Mouse (Mus musculus) MEL (cell line): ENCODE results near the gene Gosr2. TPM values are rescaled to one million over a fixed set of nuclear protein-coding genes. Genes with fewer than 3 reads are reported as not detected.

Source experiments
- DNase-seq: peaks from one replicate; pipeline ENCODE4 v3.0.0; 2011; ENCODE audit warnings: low read depth, low spot score
- H3K27ac ChIP-seq: 2 replicates; pipeline ENCODE4 v1.5.1; 2012; ENCODE audit warnings: low read depth, mild to moderate bottlenecking, control low read depth, low read length, moderate library complexity; ENCODE audit not compliant: control insufficient read depth
- H3K27me3 ChIP-seq, 2 experiments: fragments of 150-350 bp in 1 of 2; sonication (generic) in 1 of 2; 2 replicates each; pipeline ENCODE4 v1.6.1; 2012; ENCODE audit warnings: low read length in 2 of 2, mild to moderate bottlenecking in 2 of 2, improper control_type of control experiment in 1 of 2, moderate library complexity in 1 of 2; ENCODE audit not compliant: insufficient read depth in 2 of 2, control insufficient read depth in 1 of 2
- H3K36me3 ChIP-seq, 2 experiments: 2 replicates each; pipeline ENCODE4 v1.6.1; 2012 to 2014; ENCODE audit warnings: low read length in 2 of 2, improper control_type of control experiment in 1 of 2, inconsistent platforms in 1 of 2, mild to moderate bottlenecking in 1 of 2; ENCODE audit not compliant: insufficient read depth in 2 of 2, control insufficient read depth in 1 of 2
- H3K4me1 ChIP-seq, 2 experiments: fragments of 150-350 bp in 1 of 2; sonication (generic) in 1 of 2; 2 replicates each; pipeline ENCODE4 v1.6.1; 2012; ENCODE audit warnings: low read length in 2 of 2, improper control_type of control experiment in 1 of 2, mild to moderate bottlenecking in 1 of 2; ENCODE audit not compliant: insufficient read depth in 2 of 2, control insufficient read depth in 1 of 2
- H3K4me3 ChIP-seq, 2 experiments: fragments of 150-350 bp in 1 of 2; sonication (generic) in 1 of 2; 2 replicates each; pipeline ENCODE4 v1.5.1; 2012; ENCODE audit warnings: low read depth in 2 of 2, low read length in 2 of 2, mild to moderate bottlenecking in 2 of 2, moderate library complexity in 2 of 2, control low read depth in 1 of 2, improper control_type of control experiment in 1 of 2; ENCODE audit not compliant: control insufficient read depth in 1 of 2, insufficient read depth in 1 of 2
- H3K79me2 ChIP-seq: 2 replicates; pipeline ENCODE4 v1.6.1; 2012; ENCODE audit warnings: mild to moderate bottlenecking, low read length, moderate library complexity; ENCODE audit not compliant: control insufficient read depth, poor library complexity, insufficient read depth
- H3K9ac ChIP-seq: 2 replicates; pipeline ENCODE4 v1.6.1; 2012; ENCODE audit warnings: low read depth, mild to moderate bottlenecking, control low read depth, low read length, moderate library complexity; ENCODE audit not compliant: control insufficient read depth, poor library complexity, severe bottlenecking
- H3K9me3 ChIP-seq: fragments of 150-350 bp; sonication (generic); replicated peaks from 2 replicates; pipeline ENCODE4 v1.6.1; 2012; ENCODE audit warnings: mild to moderate bottlenecking, low read length, improper control_type of control experiment, moderate library complexity; ENCODE audit not compliant: insufficient read depth
- BHLHE40 ChIP-seq: IDR thresholded peaks from 2 replicates; pipeline ENCODE4 v1.6.1; 2012; ENCODE audit warnings: low read depth, mild to moderate bottlenecking, inconsistent platforms, low read length, improper control_type of control experiment, borderline replicate concordance
- CHD1 ChIP-seq: IDR thresholded peaks from 2 replicates; pipeline ENCODE4 v1.6.1; 2012; ENCODE audit warnings: low read depth, mild to moderate bottlenecking, inconsistent platforms, low read length, improper control_type of control experiment
- CHD2 ChIP-seq: IDR thresholded peaks from 2 replicates; pipeline ENCODE4 v1.6.1; 2011; ENCODE audit warnings: low read length, improper control_type of control experiment
- CTCF ChIP-seq, 3 experiments: IDR thresholded peaks in 2 of 3; conservative IDR thresholded peaks in 1 of 3; 2 replicates each; pipeline ENCODE4 v1.5.1; 2011 to 2012; ENCODE audit warnings: low read length in 3 of 3, low read depth in 2 of 3, mild to moderate bottlenecking in 2 of 3, improper control_type of control experiment in 1 of 3, inconsistent platforms in 1 of 3, mixed read lengths in 1 of 3, moderate library complexity in 1 of 3; ENCODE audit not compliant: control insufficient read depth in 1 of 3, insufficient read depth in 1 of 3, poor library complexity in 1 of 3, severe bottlenecking in 1 of 3
- ELF1 ChIP-seq: IDR thresholded peaks from 2 replicates; pipeline ENCODE4 v1.6.1; 2014; ENCODE audit warnings: low read depth, mild to moderate bottlenecking, inconsistent platforms, low read length, improper control_type of control experiment, moderate library complexity
- GABPA ChIP-seq: IDR thresholded peaks from 2 replicates; pipeline ENCODE4 v1.6.1; 2012; ENCODE audit warnings: low read depth, mild to moderate bottlenecking, inconsistent platforms, low read length, improper control_type of control experiment, moderate library complexity
- GATA1 ChIP-seq: IDR thresholded peaks from 2 replicates; pipeline ENCODE4 v1.6.1; 2011; ENCODE audit warnings: low read depth, low read length, improper control_type of control experiment
- HCFC1 ChIP-seq: IDR thresholded peaks from 2 replicates; pipeline ENCODE4 v1.6.1; 2012; ENCODE audit warnings: low read depth, mild to moderate bottlenecking, inconsistent platforms, low read length, improper control_type of control experiment, moderate library complexity
- JUND ChIP-seq: IDR thresholded peaks from 2 replicates; pipeline ENCODE4 v1.6.1; 2011; ENCODE audit warnings: low read depth, mild to moderate bottlenecking, improper control_type of control experiment, low read length
- KAT2A ChIP-seq: conservative IDR thresholded peaks from 2 replicates; pipeline ENCODE4 v1.6.1; 2012; ENCODE audit warnings: low read depth, low read length, improper control_type of control experiment, inconsistent platforms
- MAX ChIP-seq: IDR thresholded peaks from 2 replicates; pipeline ENCODE4 v1.6.1; 2011; ENCODE audit warnings: low read length, improper control_type of control experiment
- MYC ChIP-seq: IDR thresholded peaks from 2 replicates; pipeline ENCODE4 v1.6.1; 2011; ENCODE audit warnings: low read depth, mild to moderate bottlenecking, low read length, improper control_type of control experiment, moderate library complexity
- NELFE ChIP-seq: IDR thresholded peaks from 2 replicates; pipeline ENCODE4 v1.6.1; 2011; ENCODE audit warnings: low read depth, low read length, improper control_type of control experiment
- NRF1 ChIP-seq: IDR thresholded peaks from 2 replicates; pipeline ENCODE4 v1.6.1; 2014; ENCODE audit warnings: low read depth, mild to moderate bottlenecking, inconsistent platforms, low read length, improper control_type of control experiment, moderate library complexity; ENCODE audit not compliant: poor library complexity, insufficient read depth, severe bottlenecking
- POLR2A ChIP-seq, 2 experiments: IDR thresholded peaks; 2 replicates each; pipeline ENCODE4 v1.6.1; 2011 to 2012; ENCODE audit warnings: low read length in 2 of 2, mild to moderate bottlenecking in 2 of 2, control low read depth in 1 of 2, improper control_type of control experiment in 1 of 2, low read depth in 1 of 2, moderate library complexity in 1 of 2; ENCODE audit not compliant: control insufficient read depth in 1 of 2, insufficient read depth in 1 of 2, poor library complexity in 1 of 2
- POLR2AphosphoS2 ChIP-seq: IDR thresholded peaks from 2 replicates; pipeline ENCODE4 v1.6.1; 2011; ENCODE audit warnings: low read length, improper control_type of control experiment
- POLR2AphosphoS5 ChIP-seq: IDR thresholded peaks from 2 replicates; pipeline ENCODE4 v1.6.1; 2012; ENCODE audit warnings: low read depth, borderline replicate concordance, mild to moderate bottlenecking, inconsistent platforms, low read length, moderate library complexity, mixed read lengths
- RCOR1 ChIP-seq: IDR thresholded peaks from 2 replicates; pipeline ENCODE4 v1.6.1; 2012; ENCODE audit warnings: low read depth, mild to moderate bottlenecking, inconsistent platforms, low read length, improper control_type of control experiment
- SMC3 ChIP-seq: IDR thresholded peaks from 2 replicates; pipeline ENCODE4 v1.6.1; 2011; ENCODE audit warnings: low read depth, low read length, improper control_type of control experiment
- TAL1 ChIP-seq: IDR thresholded peaks from 2 replicates; pipeline ENCODE4 v1.6.1; 2012; ENCODE audit warnings: mild to moderate bottlenecking, inconsistent platforms, low read length, moderate library complexity, mixed read lengths
- TBP ChIP-seq: IDR thresholded peaks from 2 replicates; pipeline ENCODE4 v1.8.0; 2011; ENCODE audit warnings: low read depth, low read length, improper control_type of control experiment
- TCF12 ChIP-seq: IDR thresholded peaks from 2 replicates; pipeline ENCODE4 v1.6.1; 2014; ENCODE audit warnings: low read depth, mild to moderate bottlenecking, inconsistent platforms, low read length, improper control_type of control experiment, moderate library complexity
- USF1 ChIP-seq: IDR thresholded peaks from 2 replicates; pipeline ENCODE4 v1.6.1; 2014; ENCODE audit warnings: low read depth, mild to moderate bottlenecking, inconsistent platforms, low read length, improper control_type of control experiment, moderate library complexity
- ZMIZ1 ChIP-seq: IDR thresholded peaks from 2 replicates; pipeline ENCODE4 v1.6.1; 2012; ENCODE audit warnings: low read depth, mild to moderate bottlenecking, inconsistent platforms, low read length, improper control_type of control experiment, moderate library complexity
- ZNF384 ChIP-seq: IDR thresholded peaks from 2 replicates; pipeline ENCODE4 v1.6.1; 2012; ENCODE audit warnings: low read depth, mild to moderate bottlenecking, inconsistent platforms, low read length, improper control_type of control experiment
- polyA plus RNA-seq, 2 experiments: library from polyadenylated mRNA; stranded (reverse) in 1 of 2; unstranded in 1 of 2; fragments of >175 nt in 1 of 2; fragments of >200 nt in 1 of 2; gene quantifications; 2 replicates each; pipeline versions ENCODE4 v1.2.1 to v1.2.4; 2012; ENCODE audit warnings: low replicate concordance in 2 of 2, low read depth in 1 of 2; ENCODE audit not compliant: insufficient read length in 2 of 2, insufficient read depth in 1 of 2, missing spikeins in 1 of 2
- total RNA-seq: library from RNA; depleted of rRNA; stranded (reverse); fragments of 300-350 nt; gene quantifications from 2 replicates; pipeline ENCODE4 v1.2.3, GENCODE M21; 2012

The Gosr2 gene
- total and polyA plus RNA-seq, 3 experiments: 101 to 149 TPM; not detected in 1

- TF ChIP-seq CTCF (IDR thresholded peaks at IDR 0.05 in 2 of 3, conservative IDR thresholded peaks at IDR 0.05 in 1 of 3; ENCODE audit: control insufficient read depth in 1 of 3, insufficient read depth in 1 of 3, low read depth in 2 of 3, low read length in 3 of 3, poor library complexity in 1 of 3, severe bottlenecking in 1 of 3) (no peak), CHD1 (no peak), RCOR1 (no peak), SMC3 (no peak), BHLHE40 (no peak), POLR2A (IDR thresholded peaks at IDR 0.05; ENCODE audit: control insufficient read depth in 1 of 2, insufficient read depth in 1 of 2, low read depth in 1 of 2, low read length in 2 of 2, poor library complexity in 1 of 2) (no peak), MAX (no peak), TBP (no peak), JUND (no peak), ELF1 (no peak), ZMIZ1 (no peak), USF1 (no peak), POLR2AphosphoS5 (no peak), NRF1 (no peak), GATA1 (no peak), NELFE (no peak), MYC (no peak), ZNF384 (no peak)
- Histone ChIP-seq H3K36me3 (peaks cover 6 to 8% of the 10 kb centered on the region in 2 experiments), H3K27me3 (no peaks in the 10 kb centered on the region)
These were observed 4.5 kb downstream of the Gosr2 start for GRCm38 (mm10) chr11:103693241-103693640.

GRCm38 (mm10) chr11:103691036-103691435 lies 6.7 kb downstream of the Gosr2 start:
- Histone ChIP-seq H3K36me3 (peaks cover 3 to 21% of the 10 kb centered on the region in 2 experiments; a peak in 2 of 4 replicates), H3K79me2 (peaks cover 39% of the 10 kb centered on the region), H3K4me3 (no peak overlapping the region), H3K4me1 (no peaks in the 10 kb centered on the region), H3K27me3 (no peaks in the 10 kb centered on the region), H3K27ac (no peak overlapping the region), H3K9ac (no peak overlapping the region), H3K9me3 (no peaks in the 10 kb centered on the region)
- DNase-seq: no peak
- TF ChIP-seq BHLHE40 (no peak), RCOR1 (no peak), JUND (no peak), GATA1 (no peak), GABPA (no peak), TBP (no peak), TAL1 (no peak), POLR2AphosphoS2 (no peak), POLR2AphosphoS5 (no peak), HCFC1 (no peak), CHD2 (no peak), TCF12 (no peak), KAT2A (no peak), CTCF (IDR thresholded peaks at IDR 0.05 in 2 of 3, conservative IDR thresholded peaks at IDR 0.05 in 1 of 3; ENCODE audit: control insufficient read depth in 1 of 3, insufficient read depth in 1 of 3, low read depth in 2 of 3, low read length in 3 of 3, poor library complexity in 1 of 3, severe bottlenecking in 1 of 3) (no peak), NELFE (no peak), NRF1 (no peak)

More at GRCm38 (mm10) chr11:103693241-103693640, 4.5 kb downstream of the Gosr2 start:
- peaks cover 1 to 2% of the 10 kb centered on the region in 2 experiments; a peak in 3 of 4 replicates for H3K4me1 ChIP-seq
- peaks cover 46% of the 10 kb centered on the region for H3K79me2 ChIP-seq
- H3K27ac ChIP-seq: no peak overlapping the region
- no peak for DNase-seq
- no peak overlapping the region for H3K9ac ChIP-seq
- H3K4me3 ChIP-seq: no peak overlapping the region
- H3K9me3 ChIP-seq: no peaks in the 10 kb centered on the region
